Mouse (Mus musculus) stomach, embryonic 15.5 days (tissue): ENCODE measurements around the gene Sema4g. TPM values are rescaled to one million over a fixed set of nuclear protein-coding genes. Genes with fewer than 3 reads are reported as not detected.
"Not testable (repeated sequence)": the region's sequence is repeated elsewhere in the genome, so short reads cannot be mapped to it uniquely, and the experiment has no call there.

Source experiments
- ATAC-seq: fragments of 200-750 bp; cut with Nextera tagmentation; 2 replicates; pipeline ENCODE4 v1.8.0; 2017; ENCODE audit warnings: low read depth, moderate number of reproducible peaks, moderate TSS enrichment; ENCODE audit not compliant: insufficient read depth, low FRiP score
- H3K27ac ChIP-seq: fragments of 300-500 bp; sonication (generic); 2 replicates; pipeline ENCODE4 v1.5.1; 2015; ENCODE audit warnings: mild to moderate bottlenecking, inconsistent platforms
- H3K27me3 ChIP-seq: fragments of 300-500 bp; sonication (generic); replicated peaks from 2 replicates; pipeline ENCODE4 v1.6.1; 2015; ENCODE audit warnings: inconsistent platforms
- H3K36me3 ChIP-seq: fragments of 300-500 bp; sonication (generic); 2 replicates; pipeline ENCODE4 v1.6.1; 2015; ENCODE audit warnings: inconsistent platforms
- H3K4me1 ChIP-seq: fragments of 300-500 bp; sonication (generic); 2 replicates; pipeline ENCODE4 v1.6.1; 2015; ENCODE audit warnings: inconsistent platforms
- H3K4me2 ChIP-seq: fragments of 300-500 bp; sonication (generic); 2 replicates; pipeline ENCODE4 v1.6.1; 2015; ENCODE audit warnings: mild to moderate bottlenecking, inconsistent platforms
- H3K4me3 ChIP-seq: fragments of 300-500 bp; sonication (generic); replicated peaks from 2 replicates; pipeline ENCODE4 v1.5.1; 2015; ENCODE audit warnings: inconsistent platforms
- H3K9ac ChIP-seq: fragments of 300-500 bp; sonication (generic); 2 replicates; pipeline ENCODE4 v1.6.1; 2015; ENCODE audit warnings: inconsistent platforms
- H3K9me3 ChIP-seq: fragments of 300-500 bp; sonication (generic); 2 replicates; pipeline ENCODE4 v1.6.1; 2016; ENCODE audit warnings: inconsistent platforms
- WGBS: fragments of 180-500 bp; shearing (Covaris S2); methylation state at CpG from one replicate; pipeline ENCODE4 v1.1.7; 2015; 5-methylcytosine and 5-hydroxymethylcytosine counted together
- polyA plus RNA-seq: library from polyadenylated mRNA; unstranded; fragments of >200 nt; fragmentation: Nextera tagmentation; extraction: Ambion mirVana; gene quantifications from 2 replicates; pipeline ENCODE4 v1.2.1, GENCODE M21; 2015

The Sema4g gene
- polyA plus RNA-seq, 1 experiment from 2014 or later, result 6.5 TPM

- peaks cover 38% of the 10 kb centered on the region for H3K36me3 ChIP-seq
- H3K4me3 ChIP-seq, result no peak overlapping the region
- H3K9me3 ChIP-seq, result no peaks in the 10 kb centered on the region
- H3K9ac ChIP-seq, result no peak overlapping the region
- ATAC-seq, result no peak
- peaks cover 25% of the 10 kb centered on the region for H3K4me1 ChIP-seq
- 70% methylated on average over 6 of the region's 6 CpGs for WGBS
- H3K27me3 ChIP-seq, result no peaks in the 10 kb centered on the region
- no peak overlapping the region for H3K4me2 ChIP-seq
- no peak overlapping the region for H3K27ac ChIP-seq
These were observed 38.2 kb downstream of the Sema4g start for GRCm38 (mm10) chr19:45026958-45027670.

DNA sequence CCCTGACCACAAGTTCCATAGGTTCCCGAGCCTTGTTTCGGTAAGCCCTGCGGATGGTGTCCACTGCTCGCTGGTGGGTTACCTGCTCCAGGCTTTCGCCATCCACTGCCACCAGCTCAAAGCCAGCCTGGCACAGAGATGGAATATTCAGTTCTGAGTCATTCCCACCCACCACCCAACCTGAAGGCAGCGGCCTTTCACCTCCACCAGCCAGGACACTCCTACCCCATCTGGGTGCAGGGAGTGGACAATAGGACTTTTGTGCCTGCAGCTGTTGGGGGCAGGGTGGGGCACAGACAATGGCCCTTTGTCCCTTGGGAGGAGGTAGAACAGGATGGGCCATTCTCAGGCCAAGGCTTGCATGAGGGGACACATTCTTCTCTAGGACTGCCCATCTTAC, 38.9 kb downstream of the Sema4g start:
- Histone ChIP-seq H3K27me3 (no peaks in the 10 kb centered on the region), H3K4me2 (no peak overlapping the region), H3K9ac (no peak overlapping the region), H3K9me3 (no peaks in the 10 kb centered on the region), H3K36me3 (peaks cover 34% of the 10 kb centered on the region), H3K4me3 (no peak overlapping the region), H3K4me1 (peaks cover 32% of the 10 kb centered on the region), H3K27ac (no peak overlapping the region)
- ATAC-seq, result no peak
- 84% methylated on average over 6 of the region's 6 CpGs for WGBS

DNA sequence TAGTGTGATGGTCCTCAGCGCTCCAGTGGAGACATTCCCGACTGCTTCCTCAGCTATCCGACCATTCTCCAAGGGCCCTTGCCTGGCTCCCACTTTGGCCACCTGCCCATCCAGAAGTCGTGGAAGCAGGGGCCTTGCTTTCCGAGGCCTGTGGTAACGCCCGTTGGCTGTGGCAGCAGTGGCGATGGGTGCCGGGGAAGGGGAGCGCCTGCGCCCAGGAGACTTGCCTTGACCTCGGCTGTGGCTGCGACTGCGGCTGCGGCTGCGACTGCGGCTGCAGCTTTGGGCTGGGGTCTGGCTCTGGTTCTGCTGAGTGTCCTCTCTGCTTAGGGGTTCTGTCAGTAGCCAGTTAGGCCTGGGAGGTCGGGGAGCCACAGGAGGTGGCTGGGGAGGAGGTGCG, 39.8 kb downstream of the Sema4g start:
- H3K36me3 ChIP-seq, result peaks cover 29% of the 10 kb centered on the region
- H3K27me3 ChIP-seq, result no peaks in the 10 kb centered on the region

DNA sequence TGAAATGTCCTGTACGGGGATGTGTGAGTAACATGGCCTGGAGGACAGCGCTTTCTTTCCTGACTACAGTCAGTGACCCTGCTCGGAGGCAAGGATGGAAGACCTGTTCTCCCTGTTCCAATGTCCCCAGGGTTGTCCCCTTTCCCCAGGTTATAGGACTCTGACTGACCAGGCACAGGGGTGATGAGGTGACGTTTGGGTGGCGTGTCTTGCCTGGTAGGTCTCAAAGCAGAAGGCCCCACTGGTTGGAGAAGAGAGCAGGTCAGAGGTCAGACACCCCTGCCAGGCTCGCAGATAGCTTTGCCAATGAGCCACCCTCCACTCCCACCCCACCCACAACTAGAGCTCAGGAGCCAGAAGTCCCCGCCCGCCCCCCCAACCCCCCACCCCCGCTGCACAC, 40.7 kb downstream of the Sema4g start:
- Histone ChIP-seq H3K4me1 (peaks cover 32% of the 10 kb centered on the region), H3K9ac (no peak overlapping the region), H3K9me3 (no peaks in the 10 kb centered on the region), H3K36me3 (peaks cover 23% of the 10 kb centered on the region), H3K4me2 (no peak overlapping the region), H3K27me3 (no peaks in the 10 kb centered on the region), H3K27ac (no peak overlapping the region), H3K4me3 (no peak overlapping the region)
- WGBS, result 56% methylated on average over 9 of the region's 9 CpGs
- no peak for ATAC-seq

More for the DNA sequence above, 39.8 kb downstream of the Sema4g start:
- Histone ChIP-seq H3K4me2 (no peak overlapping the region), H3K4me3 (no peak overlapping the region), H3K9ac (no peak overlapping the region), H3K4me1 (peaks cover 32% of the 10 kb centered on the region), H3K27ac (no peak overlapping the region), H3K9me3 (no peaks in the 10 kb centered on the region)
- no peak for ATAC-seq
- WGBS, result 65% methylated on average over 19 of the region's 19 CpGs

GRCm38 (mm10) chr19:45030111-45030510, 41.2 kb downstream of the Sema4g start:
- Histone ChIP-seq H3K27me3 (no peaks in the 10 kb centered on the region), H3K36me3 (peaks cover 18% of the 10 kb centered on the region), H3K27ac (no peak overlapping the region), H3K4me1 (peaks cover 32% of the 10 kb centered on the region), H3K4me3 (no peak overlapping the region), H3K9ac (no peak overlapping the region), H3K4me2 (no peak overlapping the region), H3K9me3 (no peaks in the 10 kb centered on the region)
- 29% methylated on average over 8 of the region's 8 CpGs for WGBS
- no peak for ATAC-seq

- no peaks in the 10 kb centered on the region for H3K9me3 ChIP-seq
- no peak overlapping the region for H3K4me3 ChIP-seq
- ATAC-seq, result no peak
- no peak overlapping the region for H3K27ac ChIP-seq
- H3K9ac ChIP-seq, result no peak overlapping the region
- peaks cover 10% of the 10 kb centered on the region for H3K36me3 ChIP-seq
- no peaks in the 10 kb centered on the region for H3K27me3 ChIP-seq
- WGBS, result 42% methylated on average over 20 of the region's 20 CpGs
- peaks cover 32% of the 10 kb centered on the region for H3K4me1 ChIP-seq
- H3K4me2 ChIP-seq, result peak overlapping the region; percentile 47
These were observed 42.1 kb downstream of the Sema4g start for GRCm38 (mm10) chr19:45030746-45031693.

DNA sequence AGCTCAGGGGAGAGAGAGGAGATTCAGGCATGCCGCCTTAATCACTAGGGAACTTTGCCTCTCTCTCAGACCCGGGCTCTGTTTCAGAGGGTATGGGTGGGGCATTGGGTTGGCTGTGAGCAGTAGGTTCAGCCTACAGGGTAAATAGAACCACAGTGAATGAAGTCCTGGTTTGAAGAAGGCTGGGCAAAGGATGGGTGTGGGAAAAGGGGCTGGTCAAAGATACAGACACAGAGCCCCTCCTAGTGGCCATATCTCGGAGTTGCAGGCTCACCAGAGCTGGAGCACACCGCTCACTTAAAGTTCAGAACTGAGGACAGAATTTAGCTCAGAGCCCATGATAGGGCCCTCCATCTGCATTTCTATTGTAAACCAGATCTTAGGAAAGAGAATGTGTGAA, 42.9 kb downstream of the Sema4g start:
- H3K4me1 ChIP-seq, result peaks cover 32% of the 10 kb centered on the region
- H3K9me3 ChIP-seq, result no peaks in the 10 kb centered on the region
- ATAC-seq, result peak; percentile 76
- 0 out of 2 replicates have a peak, but pooled peaks cover 3% of the 10 kb centered on the region for H3K36me3 ChIP-seq
- H3K4me2 ChIP-seq, result no peak overlapping the region
- no peak overlapping the region for H3K4me3 ChIP-seq
- 15% methylated on average over 4 of the region's 4 CpGs for WGBS
- H3K27ac ChIP-seq, result no peak overlapping the region
- H3K9ac ChIP-seq, result no peak overlapping the region
- H3K27me3 ChIP-seq, result no peaks in the 10 kb centered on the region

- H3K9me3 ChIP-seq, result no peaks in the 10 kb centered on the region
- no peaks in the 10 kb centered on the region for H3K36me3 ChIP-seq
- no peaks in the 10 kb centered on the region for H3K27me3 ChIP-seq
- no peak overlapping the region for H3K4me2 ChIP-seq
- peaks cover 27% of the 10 kb centered on the region for H3K4me1 ChIP-seq
- ATAC-seq, result no peak
- H3K9ac ChIP-seq, result no peak overlapping the region
- 55% methylated on average over 17 of the region's 17 CpGs for WGBS
- no peak overlapping the region for H3K27ac ChIP-seq
- no peak overlapping the region for H3K4me3 ChIP-seq
These were observed 43.9 kb downstream of the Sema4g start for GRCm38 (mm10) chr19:45032570-45033332.

DNA sequence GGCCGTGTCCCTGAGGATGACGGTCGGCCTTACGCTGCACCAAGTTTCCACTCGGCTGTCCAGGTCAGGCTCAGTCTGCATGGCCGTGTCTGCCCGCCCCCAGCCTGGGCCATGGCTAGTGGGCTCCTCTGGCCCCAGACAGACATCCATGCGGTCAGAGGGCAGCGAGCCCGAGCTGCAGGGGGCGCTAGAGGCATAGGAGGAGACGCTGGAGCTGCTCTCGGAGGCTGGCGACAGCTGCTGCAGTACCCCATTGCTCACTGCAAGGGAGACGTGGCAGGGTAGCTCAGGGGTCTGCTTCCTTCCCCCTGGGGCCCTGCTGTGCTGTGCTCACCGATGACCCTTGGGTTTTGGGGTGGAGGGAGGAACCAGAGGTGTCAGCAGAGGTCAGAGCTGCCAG, 48.0 kb downstream of the Sema4g start:
- Histone ChIP-seq H3K9ac (no peak overlapping the region), H3K4me1 (peaks cover 7% of the 10 kb centered on the region; the same call in 1 of the 2 replicates), H3K27me3 (peaks cover 10% of the 10 kb centered on the region; the same call in 1 of the 2 replicates), H3K9me3 (no peaks in the 10 kb centered on the region), H3K4me3 (no peak overlapping the region), H3K4me2 (no peak overlapping the region), H3K27ac (no peak overlapping the region), H3K36me3 (no peaks in the 10 kb centered on the region)
- WGBS, result 35% methylated on average over 16 of the region's 16 CpGs
- ATAC-seq, result no peak

- not testable (repeated sequence) for H3K27ac ChIP-seq, H3K9ac ChIP-seq, H3K4me2 ChIP-seq, H3K36me3 ChIP-seq, H3K4me3 ChIP-seq, ATAC-seq, H3K9me3 ChIP-seq, H3K27me3 ChIP-seq, H3K4me1 ChIP-seq
- WGBS, result 81% methylated on average over 7 of the region's 7 CpGs
These were observed 49.3 kb downstream of the Sema4g start for GRCm38 (mm10) chr19:45038198-45038597.

DNA sequence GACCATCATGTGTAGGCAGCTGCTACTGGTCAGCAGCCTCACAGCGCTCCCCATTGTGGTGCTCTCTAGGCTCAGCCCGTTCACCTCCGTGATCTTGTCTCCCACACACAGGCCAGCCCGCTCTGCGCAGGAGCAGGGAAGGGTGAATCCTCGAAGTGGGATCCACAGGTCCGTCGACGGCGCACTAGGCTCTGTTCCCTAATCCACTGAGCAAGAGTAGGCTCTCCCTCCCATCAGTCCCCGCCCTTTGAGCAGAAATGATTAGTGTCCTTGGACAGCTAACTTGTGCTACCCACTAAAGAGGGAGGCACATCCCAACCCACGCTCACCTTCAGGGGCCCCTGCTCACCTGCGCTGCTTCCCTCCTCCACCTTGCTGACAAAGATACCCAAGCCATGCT, 51.3 kb downstream of the Sema4g start:
- Histone ChIP-seq H3K36me3 (no peaks in the 10 kb centered on the region), H3K4me2 (no peak overlapping the region), H3K9me3 (no peaks in the 10 kb centered on the region), H3K4me1 (no peaks in the 10 kb centered on the region), H3K27ac (no peak overlapping the region), H3K27me3 (peaks cover 20% of the 10 kb centered on the region), H3K4me3 (no peak overlapping the region), H3K9ac (no peak overlapping the region)
- WGBS, result 46% methylated on average over 13 of the region's 13 CpGs
- ATAC-seq, result no peak
